Mouse (Mus musculus): ENCODE measurements around the gene Ankrd22.

The Ankrd22 gene

GRCm38 (mm10) chr19:34138720-34139430 lies 27.0 kb downstream of the Ankrd22 start:
- ChIA-PET CTCF (no interaction called here), POLR2A (no interaction called here)

GRCm38 (mm10) chr19:34120107-34120731 lies 45.6 kb downstream of the Ankrd22 start:
- POLR2A ChIA-PET = no interaction called here
- CTCF ChIA-PET = interaction anchor here in 1 of 4 experiments (0.6 kb wide), 1 partner anchor 97 kb away, joined by 4 read pairs; no protein-coding TSS in a partner anchor

DNA sequence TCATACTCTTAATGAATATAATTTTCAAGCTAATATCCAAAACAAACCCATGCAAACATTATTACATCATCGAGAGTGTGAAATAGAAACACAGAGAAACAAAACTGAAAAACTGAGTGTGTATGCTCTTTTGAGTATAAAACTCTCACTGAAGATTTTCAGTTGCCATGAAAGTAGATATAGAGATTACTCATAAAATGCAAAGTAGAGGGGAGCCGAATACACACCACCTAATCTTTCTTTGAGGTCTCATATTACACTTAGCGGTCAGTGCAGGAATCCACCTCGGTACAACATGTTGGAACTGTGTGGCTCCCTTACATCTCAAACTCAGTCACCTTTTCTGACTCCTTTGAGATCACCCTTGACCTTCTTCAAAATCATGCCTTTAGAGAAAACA lies 46.2 kb downstream of the Ankrd22 start:
- CTCF ChIA-PET = interaction anchor here in 1 of 4 experiments (0.6 kb wide), 1 partner anchor 98 kb away, joined by 4 read pairs; no protein-coding TSS in a partner anchor
- POLR2A ChIA-PET = no interaction called here

- ChIA-PET CTCF (no interaction called here), POLR2A (no interaction called here)
Measured at GRCm38 (mm10) chr19:34119102-34119501, 46.8 kb downstream of the Ankrd22 start.

GRCm38 (mm10) chr19:34104841-34105240 lies 61.0 kb downstream of the Ankrd22 start:
- ChIA-PET CTCF (no interaction called here), POLR2A (no interaction called here)

GRCm38 (mm10) chr19:34101888-34102287 lies 64.0 kb downstream of the Ankrd22 start:
- POLR2A ChIA-PET = no interaction called here
- CTCF ChIA-PET = no interaction called here

GRCm38 (mm10) chr19:34100633-34101032 lies 65.2 kb downstream of the Ankrd22 start, which contains the start of gene Lipm:
TSS of gene Lipm (plus strand) at chr19:34100933.
- POLR2A ChIA-PET = no interaction called here

DNA sequence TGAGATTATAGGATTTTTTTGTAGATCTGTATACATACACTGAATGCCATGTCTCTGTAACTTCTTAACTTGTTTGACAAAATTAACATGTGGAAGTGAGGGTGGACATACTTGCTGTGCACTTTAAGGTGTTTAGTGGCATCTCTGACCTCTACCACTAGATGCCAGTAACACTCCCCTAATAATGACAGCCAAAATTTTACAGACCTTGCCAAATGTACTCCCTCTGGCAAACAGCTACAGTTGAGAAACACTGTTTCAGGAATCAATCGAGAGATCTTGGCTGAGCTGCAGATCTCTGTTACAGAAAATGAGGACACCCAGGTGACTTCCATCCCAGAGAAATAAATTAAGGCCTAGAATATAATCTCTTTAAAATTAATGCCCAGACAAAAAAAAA lies 69.6 kb downstream of the Ankrd22 start:
- ChIA-PET POLR2A (no interaction called here), CTCF (no interaction called here)

More at GRCm38 (mm10) chr19:34100633-34101032, 65.2 kb downstream of the Ankrd22 start, which contains the start of gene Lipm:
- CTCF ChIA-PET = no interaction called here

DNA sequence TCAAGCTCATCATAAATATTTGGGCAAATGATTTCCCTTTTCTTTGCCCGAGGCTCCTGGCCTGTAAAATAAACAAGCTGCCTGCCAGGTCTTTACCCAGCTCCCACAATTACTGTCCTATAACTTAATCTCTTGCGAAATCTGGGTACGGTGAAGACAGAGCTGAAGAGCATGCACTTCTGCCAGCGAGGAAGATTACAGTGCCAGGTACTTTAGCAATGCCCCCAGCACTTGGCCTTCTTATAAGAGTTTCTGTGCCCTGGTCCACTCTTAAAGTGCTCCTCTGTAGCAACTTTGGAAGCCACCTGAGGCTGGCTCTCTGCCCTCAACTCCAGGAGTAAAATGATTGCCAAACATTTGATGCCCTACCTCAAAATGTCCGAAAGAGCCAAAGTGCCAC lies 70.5 kb downstream of the Ankrd22 start:
- POLR2A ChIA-PET = no interaction called here
- CTCF ChIA-PET = no interaction called here

DNA sequence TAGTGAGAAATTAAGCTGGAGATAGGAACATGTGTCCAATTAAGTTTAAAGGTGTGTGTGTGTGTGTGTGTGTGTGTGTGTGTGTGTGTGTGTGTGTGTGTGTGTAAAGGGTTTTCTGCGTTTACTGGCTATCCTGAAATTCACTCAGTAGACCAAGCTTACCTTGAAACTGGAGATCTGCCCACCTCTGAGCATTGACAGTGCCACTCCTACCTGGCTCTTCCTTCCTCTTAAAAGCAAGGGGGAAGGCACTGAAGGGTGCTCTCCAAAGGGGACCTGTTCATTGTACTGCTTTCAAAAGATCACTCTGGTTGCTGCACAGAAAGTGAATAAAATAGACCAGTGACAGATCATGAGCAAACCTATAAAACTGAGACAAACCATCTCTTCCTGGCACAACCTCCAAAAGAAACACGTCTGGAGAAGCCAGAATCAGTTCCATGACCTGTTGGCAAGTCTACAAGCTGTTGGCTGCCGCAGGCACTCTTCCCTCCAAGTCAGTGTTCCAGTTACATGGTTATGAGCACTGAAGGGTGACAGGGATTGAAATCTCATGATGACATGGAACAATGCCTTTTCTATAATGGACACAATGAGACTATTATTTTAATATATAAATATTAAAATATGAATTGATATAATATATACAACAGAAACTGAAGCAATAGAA lies 76.7 kb downstream of the Ankrd22 start:
- ChIA-PET POLR2A (no interaction called here), CTCF (no interaction called here)

DNA sequence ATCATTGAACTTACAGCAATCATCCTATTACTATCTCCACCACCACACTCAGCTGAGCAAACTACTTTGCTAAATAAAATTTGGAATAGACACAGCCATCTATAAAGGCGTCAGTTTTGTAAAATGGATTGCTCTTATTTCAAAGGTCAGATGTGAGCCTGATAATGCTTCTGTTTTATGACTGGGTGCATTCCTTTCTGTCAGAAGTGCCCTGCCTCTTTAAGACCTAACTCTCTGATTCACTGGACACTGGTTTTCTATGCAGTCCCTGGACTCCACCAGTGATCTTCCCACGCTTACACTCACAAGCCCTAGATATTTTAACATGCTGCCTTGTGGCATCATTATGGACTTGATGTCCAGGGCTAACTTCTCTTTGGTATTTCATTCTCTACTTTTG lies 87.7 kb downstream of the Ankrd22 start:
- CTCF ChIA-PET = no interaction called here
- POLR2A ChIA-PET = no interaction called here

DNA sequence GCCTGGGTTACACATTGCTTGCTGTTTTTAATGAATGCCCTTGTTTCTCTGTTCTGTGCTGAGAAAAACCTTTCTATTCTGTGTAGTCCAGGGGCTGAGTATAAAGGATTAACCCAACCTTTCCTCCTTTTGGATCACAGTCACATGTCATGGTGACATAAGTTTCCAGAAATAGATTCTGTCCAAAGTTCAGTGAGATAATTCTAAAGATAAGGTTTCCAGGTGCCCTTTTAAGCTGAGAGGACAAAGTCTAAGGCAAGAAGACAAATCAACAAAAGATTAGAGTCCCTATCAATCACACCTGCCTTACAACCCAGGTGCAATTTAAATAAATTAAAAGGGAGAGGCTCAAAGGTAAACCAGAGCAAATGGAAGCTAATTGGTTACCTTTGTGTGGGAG lies 91.6 kb downstream of the Ankrd22 start:
- POLR2A ChIA-PET = no interaction called here
- CTCF ChIA-PET = no interaction called here

All from embryonic stem cell, embryonic (primary cell).